Mouse (Mus musculus): ENCODE results near the gene Gm11084.

- TF ChIP-seq POLR2A (IDR thresholded peaks at IDR 0.05; ENCODE audit: extremely low read depth, insufficient read depth, low read length) (no peak), CTCF (IDR thresholded peaks at IDR 0.05; ENCODE audit: extremely low read depth, insufficient read depth, low read length) (no peak)
Observed at GRCm38 (mm10) chr2:73001994-73002393, 15.5 kb upstream of the Gm11084 start.
